Mouse (Mus musculus): ENCODE results near the gene Pde12.

DNA sequence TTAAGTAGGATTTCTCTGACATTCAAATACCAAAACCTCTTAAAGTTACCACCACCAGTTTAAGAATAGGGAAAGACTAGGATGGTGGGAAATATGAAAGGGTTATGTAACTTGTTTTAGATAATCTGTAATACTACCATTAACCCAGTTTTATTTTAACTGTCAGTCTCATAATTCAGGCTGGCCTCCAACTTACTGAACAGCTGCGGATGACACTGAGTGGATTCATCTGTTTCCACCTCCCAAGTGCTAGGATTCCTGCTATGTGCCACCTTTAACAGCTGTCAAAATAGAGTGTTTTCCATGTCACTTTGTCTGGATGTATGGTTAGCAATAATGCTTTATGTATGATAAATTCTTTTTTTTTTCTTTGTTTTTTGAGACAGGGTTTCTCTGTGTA, 9.4 kb downstream of the Pde12 start:
- no peak for TF ChIP-seq CTCF (IDR thresholded peaks at IDR 0.05; ENCODE audit: low read depth, low read length)
- no peak for TF ChIP-seq GATA1 (IDR thresholded peaks at IDR 0.05; ENCODE audit: borderline replicate concordance, low read length)
- TF ChIP-seq POLR2AphosphoS5 (IDR thresholded peaks at IDR 0.05; ENCODE audit: insufficient replicate concordance, low read depth, low read length) = no peak
- TF ChIP-seq GATA2 (IDR thresholded peaks at IDR 0.05; ENCODE audit: borderline replicate concordance, low read depth, low read length) = no peak

Data from G1E (cell line).